Mouse (Mus musculus) heart, adult 2 months (tissue): ENCODE measurements around the gene Ccnyl1.

Source experiments
- CTCF ChIP-seq: fragments of 200-600 bp; IDR thresholded peaks from 2 replicates; pipeline ENCODE4 v1.8.1; 2022; ENCODE audit warnings: antibody characterized with exemption, mild to moderate bottlenecking, moderate library complexity
- POLR2A ChIP-seq: fragments of 200-500 bp; IDR thresholded peaks from 2 replicates; pipeline ENCODE4 v1.6.1; 2011; ENCODE audit warnings: mild to moderate bottlenecking, low read depth, low read length, control low read depth; ENCODE audit not compliant: insufficient read depth

DNA sequence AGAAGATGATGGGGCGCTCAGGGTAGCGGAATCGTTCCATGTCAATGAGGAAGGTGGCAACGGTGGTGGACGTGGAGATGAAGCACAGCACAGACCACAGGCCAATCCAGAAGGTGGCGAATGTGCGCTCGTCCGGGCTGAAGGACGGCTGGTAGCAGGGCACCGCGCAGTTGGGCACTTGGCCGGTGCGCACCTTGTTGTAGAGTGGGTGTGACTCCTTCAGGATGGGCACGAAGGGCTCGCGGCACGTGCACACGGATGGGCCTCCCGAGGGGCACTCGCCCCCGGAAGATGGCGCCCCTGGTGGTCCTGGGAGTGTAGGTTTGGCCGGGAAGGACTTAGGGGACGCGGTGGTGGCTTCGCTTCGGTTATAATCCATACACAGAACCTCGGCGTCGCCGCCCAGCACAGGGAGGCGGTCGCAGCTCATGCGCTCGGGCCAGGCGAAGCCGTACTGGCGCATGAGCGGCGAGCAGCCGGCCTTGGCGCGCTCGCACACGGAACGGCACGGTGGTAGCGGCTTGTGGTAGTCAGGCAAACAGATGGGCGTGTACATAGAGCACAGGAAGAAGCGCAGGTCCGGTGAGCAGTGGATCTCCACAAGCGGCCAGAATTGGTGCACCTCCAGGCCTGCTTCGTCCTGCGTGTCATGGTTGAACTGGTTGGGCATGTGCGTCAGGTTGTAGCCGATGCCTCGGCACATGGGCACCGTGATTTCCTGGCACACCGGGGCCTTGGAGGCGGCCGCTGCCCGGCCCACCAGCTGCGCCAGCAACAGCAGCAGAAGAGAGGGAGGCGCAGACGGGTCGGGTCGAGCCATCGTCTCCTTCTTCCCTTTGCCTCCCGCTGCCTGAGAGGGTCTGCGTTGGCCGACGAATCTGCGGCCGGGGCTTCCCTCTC lies 45.8 kb downstream of the Ccnyl1 start:
- TF ChIP-seq CTCF (peak; percentile 47), POLR2A (no peak)
